Mouse (Mus musculus) frontal cortex, adult (tissue): ENCODE results near the gene Macrod1.
A peak's percentile ranks its signal among the peaks of the same experiment; 100 is the strongest.

Source experiments
- ATAC-seq: cut with Nextera tagmentation; 2 replicates; pipeline ENCODE4 v1.9.2; 2017; ENCODE audit warnings: mild to moderate bottlenecking, moderate library complexity, mixed read lengths; ENCODE audit not compliant: low TSS enrichment

Gene Macrod1

GRCm38 (mm10) chr19:7111710-7112109 lies 55.1 kb downstream of the Macrod1 start:
- ATAC-seq = no peak

DNA sequence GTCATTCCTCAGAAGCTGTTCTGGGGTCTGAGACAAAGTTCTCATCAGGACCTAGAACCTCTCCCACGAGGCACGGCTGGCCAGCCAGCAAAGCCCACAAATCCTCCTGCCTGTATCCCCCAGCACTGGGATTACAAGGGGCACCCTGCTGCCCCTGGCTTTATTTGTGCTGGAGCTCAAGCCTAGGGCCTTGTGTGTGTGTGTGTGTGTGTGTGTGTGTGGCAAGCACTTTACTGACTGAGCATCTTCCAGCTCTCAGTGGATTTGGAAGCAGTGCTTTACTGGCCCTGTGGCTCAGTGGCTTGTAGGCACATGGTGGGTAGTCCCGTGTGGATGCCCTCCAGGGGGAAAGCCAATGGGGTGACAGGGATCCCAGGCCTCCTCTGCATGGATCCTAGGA lies 56.0 kb downstream of the Macrod1 start:
- no peak for ATAC-seq

DNA sequence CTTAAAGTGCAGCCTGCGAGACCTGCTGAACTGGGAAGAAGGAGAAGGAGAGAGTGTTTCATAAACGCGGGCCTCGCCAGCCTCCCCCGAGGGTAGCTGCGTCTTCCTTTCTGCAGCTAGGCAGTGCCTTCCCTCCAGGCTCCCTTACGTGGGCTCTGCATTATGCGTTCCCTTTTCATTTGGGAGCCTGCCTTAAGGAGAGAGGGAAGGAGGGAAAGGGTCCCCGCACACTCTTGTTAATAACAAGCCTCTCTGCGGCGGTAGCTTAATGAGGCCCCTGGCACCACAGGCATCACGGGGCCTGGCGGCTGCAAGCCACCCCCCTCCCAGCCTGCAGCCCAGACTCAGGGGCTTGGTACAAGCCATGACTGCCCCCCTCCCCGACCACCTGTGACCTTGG lies 57.0 kb downstream of the Macrod1 start:
- ATAC-seq = peak; percentile 53

GRCm38 (mm10) chr19:7116038-7116731 lies 59.6 kb downstream of the Macrod1 start:
- ATAC-seq = no peak

- ATAC-seq = no peak
Observed at GRCm38 (mm10) chr19:7117141-7117540, 60.5 kb downstream of the Macrod1 start.

- no peak for ATAC-seq
Observed at GRCm38 (mm10) chr19:7117653-7118307, 61.2 kb downstream of the Macrod1 start.

DNA sequence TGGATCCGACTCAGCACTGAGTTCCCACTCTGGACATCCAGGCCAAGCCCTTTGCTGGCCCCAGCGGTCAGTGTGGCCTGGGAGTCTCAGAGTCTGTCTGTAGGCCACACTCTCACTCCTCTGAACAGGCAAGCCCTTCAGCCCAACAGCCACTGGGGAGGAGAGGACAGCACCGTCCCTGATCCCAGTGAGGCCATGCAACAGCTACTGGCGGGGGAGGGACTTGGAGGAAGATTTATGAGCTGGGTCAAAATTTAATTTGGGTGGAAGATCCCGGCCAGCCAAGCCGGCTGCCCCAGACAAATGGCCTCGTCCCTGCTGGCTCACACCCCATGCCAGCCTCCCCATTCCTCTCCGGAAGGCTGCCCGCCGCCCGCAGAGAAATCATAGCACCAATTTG lies 64.6 kb downstream of the Macrod1 start:
- ATAC-seq = no peak

DNA sequence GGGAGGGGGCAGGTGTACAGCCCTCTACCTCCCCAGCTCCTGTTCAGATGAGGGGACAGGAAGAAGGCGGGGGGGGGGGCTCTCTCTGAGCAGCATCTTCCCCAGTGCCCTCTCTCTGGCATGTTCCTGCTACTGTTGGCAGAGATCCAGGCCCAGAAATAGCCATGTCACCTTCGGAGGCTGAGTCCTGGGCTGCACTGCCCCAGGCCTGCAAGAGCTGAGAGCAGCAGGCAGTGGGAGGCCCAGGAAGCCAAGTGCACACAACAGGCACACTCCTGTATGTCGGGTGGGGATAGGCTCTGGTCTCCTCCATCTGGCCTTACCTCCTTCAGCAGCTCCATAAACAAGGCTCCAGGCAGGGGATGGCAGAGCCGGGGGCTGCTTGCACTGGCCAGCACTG lies 65.7 kb downstream of the Macrod1 start:
- ATAC-seq = peak; percentile 51

GRCm38 (mm10) chr19:7122698-7123306 lies 66.2 kb downstream of the Macrod1 start:
- ATAC-seq = no peak

DNA sequence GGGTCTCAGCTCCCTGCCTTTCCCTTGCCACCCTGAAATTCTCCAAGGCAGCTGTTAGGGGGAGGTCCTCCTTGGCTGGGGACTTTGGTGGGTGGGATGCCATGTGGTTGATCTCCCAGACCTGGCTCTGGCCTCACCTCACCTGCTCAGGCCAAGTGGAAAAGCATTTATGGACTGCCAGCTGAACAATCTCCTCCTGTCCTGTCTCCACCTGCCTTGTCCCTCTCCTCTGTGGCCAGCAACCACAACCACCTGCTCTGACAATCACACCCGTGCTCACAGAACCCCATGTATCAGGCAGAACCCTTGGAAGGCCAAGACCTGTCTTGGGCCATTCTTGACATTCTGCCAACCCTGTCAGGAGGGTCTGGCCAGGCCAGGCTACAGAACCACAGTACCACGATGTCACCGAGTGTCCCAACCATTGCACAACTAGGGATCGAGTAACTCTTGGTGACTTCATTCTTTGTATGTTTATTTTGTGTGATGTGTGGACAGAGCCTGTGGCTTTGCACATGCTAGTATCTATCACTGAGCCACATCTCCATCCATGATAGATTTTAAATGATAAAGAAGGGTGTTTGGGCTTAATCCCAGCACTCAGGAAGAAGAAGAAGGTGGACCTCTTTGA lies 69.0 kb downstream of the Macrod1 start:
- no peak for ATAC-seq

DNA sequence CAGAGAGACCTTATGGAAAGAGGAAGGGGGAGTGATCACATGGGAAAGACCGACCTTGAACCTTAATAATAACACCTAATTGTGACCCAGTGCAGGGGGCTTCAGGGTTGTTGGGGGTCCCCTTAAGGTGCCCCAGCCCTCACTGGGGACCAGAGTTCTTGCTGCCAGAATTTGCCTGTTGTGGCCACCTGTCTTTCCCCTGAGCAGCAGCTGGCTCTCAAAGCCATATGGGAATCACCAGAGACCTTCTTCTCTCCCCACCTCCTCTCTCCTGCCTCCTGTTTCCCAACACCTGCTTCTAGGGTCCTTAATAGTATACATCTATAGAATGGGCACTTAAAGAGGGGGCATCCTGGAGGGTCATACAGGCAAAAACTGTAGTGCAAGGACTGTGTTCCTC lies 69.6 kb downstream of the Macrod1 start:
- ATAC-seq = no peak

DNA sequence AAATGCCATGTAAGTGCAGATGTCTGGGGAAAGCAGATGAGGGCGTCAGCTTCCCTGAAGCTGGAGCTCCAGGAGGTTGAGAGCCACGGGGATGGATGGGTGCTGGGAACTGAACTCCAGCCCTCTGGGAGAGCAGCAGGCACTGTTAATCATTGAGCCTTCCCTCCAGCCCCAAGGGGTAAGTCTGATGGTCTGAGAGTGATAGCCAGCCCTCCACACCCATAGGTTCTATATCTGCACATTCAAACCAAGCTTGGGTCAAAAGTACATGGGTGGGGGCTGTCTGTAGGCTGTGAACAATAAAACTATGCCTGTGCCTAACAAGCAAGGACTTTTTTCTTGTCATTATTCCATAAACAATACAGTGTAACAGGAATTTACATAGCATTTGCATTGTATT lies 70.3 kb downstream of the Macrod1 start:
- ATAC-seq = no peak

GRCm38 (mm10) chr19:7128551-7129475 lies 72.2 kb downstream of the Macrod1 start:
- ATAC-seq = no peak

- ATAC-seq = no peak
Observed at GRCm38 (mm10) chr19:7130317-7130716, 73.7 kb downstream of the Macrod1 start.

- no peak for ATAC-seq
Observed at GRCm38 (mm10) chr19:7133436-7133835, 76.8 kb downstream of the Macrod1 start.

DNA sequence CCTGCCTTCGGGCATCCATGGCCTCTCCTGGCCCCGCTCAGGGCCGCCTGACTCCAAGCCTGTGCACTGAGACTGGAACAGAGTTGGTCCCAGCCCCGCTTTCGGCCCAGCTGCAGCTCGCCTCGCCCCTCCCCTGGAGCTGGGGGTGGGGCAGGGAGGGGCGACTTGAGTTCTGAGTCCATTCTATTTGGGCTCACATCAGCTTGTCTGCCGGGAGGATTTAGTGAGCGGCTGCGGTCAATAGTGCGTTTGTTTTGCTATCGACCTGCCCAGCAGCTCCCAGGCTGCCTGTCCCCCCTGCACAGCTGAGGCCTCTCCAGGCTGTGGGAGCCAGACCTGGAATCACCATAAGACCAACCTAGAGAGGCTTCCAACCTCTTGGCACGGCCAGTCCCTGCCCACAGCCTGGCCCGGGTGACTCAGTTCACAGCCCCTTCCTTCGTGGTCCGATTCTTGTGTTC lies 78.1 kb downstream of the Macrod1 start:
- 0 out of 2 replicates have a peak, but pooled peaks have one; percentile 24 for ATAC-seq

- no peak for ATAC-seq
Observed at GRCm38 (mm10) chr19:7135525-7135924, 78.9 kb downstream of the Macrod1 start.

DNA sequence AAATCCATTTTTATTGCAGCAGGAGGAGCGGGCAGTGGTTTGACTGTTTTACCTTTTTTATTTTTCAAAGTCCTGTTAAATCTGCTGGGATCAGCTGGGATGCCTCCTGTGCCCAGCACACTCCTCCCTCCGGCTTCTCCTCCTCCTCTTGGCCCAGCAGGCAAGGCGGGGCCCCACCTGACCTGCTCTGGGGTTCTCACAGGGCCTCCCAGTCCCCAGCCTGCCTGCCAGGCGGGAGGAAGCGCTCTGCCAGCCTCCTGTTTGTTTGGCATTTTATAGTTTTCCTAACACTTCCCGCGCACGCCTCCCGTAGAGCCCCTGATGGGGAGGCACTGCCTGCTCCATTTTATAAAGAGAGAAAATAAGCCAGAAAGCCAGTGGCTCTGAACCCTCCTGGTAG lies 79.4 kb downstream of the Macrod1 start:
- ATAC-seq = no peak

- no peak for ATAC-seq
Observed at GRCm38 (mm10) chr19:7136714-7137498, 80.3 kb downstream of the Macrod1 start.

GRCm38 (mm10) chr19:7138327-7138726 lies 81.7 kb downstream of the Macrod1 start:
- ATAC-seq = no peak

DNA sequence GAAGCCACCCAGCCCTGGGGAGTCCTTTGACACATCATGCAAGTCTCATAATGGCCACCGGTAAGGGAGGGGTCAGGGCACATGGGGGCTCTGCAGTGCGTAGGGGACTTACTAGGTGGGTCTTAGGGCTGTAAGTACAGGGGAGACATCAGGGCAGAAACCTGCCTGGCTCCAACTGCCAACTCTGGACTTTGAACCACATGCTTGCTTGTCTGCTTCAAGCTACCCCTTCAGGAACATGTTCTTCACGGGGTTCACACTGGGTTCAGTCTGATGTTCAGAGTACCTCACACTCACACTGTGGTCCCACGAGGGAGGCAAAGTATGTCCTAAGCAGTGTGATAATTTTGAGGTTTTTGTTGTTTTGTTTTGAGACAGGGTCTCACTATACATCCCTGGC lies 82.7 kb downstream of the Macrod1 start:
- no peak for ATAC-seq
